Mouse (Mus musculus): ENCODE data around the gene Wnt11.

DNA sequence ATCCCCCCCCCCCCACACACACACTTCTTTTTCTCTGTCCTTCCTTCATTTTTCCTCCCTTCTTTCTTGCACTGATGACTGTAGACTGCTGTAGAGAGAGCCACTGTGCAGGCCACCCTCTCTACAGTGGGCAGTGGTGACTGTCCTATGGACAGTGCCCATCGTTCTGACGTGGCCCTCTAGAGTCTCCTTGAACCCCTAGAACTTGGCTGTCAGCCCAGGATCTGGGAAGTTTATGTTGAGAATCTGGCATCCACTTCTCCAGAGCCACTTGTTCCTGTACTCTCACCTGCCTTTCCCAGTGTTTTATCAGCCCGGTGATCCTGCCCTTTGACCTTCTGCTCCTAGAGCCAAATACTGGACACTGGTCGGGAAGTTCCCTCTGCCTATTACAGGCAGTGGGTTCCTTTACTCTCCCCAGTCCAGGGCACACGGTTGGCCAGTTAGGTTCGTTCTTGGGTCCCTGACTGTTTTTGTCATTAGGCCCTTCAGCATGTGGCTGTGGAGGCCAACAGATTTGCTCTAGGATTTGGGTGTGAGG is 39.6 kb downstream of the Wnt11 start:
- no peak for TF ChIP-seq CTCF (IDR thresholded peaks at IDR 0.05; ENCODE audit: insufficient read depth, low read depth, low read length)
- TF ChIP-seq POLR2A (IDR thresholded peaks at IDR 0.05; ENCODE audit: insufficient read depth, low read depth, low read length) = no peak

Data from olfactory bulb, adult 2 months (tissue).